Mouse (Mus musculus): ENCODE data around the gene Gm20809. TPM values are rescaled to one million over a fixed set of nuclear protein-coding genes. Genes with fewer than 3 reads are reported as not detected.

Gene Gm20809
- not detected in 2 replicates for polyA plus RNA-seq (2012; rRNA removed; ENCODE audit: low replicate concordance)

DNA sequence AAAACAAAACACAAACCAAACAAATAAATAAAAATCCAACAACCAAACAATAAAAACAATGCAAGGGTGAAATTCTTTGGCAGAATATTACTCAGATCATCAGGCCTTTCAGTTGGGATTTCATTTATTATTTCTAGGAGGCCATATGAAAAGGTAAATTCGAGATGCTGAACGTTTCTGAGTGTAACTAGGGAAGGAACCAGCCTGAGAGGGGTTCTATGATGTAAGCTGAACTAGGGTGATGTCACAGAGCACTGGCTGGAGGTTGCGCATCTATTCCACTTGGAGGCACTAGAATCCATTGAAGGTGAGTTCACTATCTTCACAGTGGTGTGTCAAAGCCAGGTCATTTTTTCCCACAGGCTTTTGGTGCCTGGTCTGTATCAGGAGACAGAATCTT is at the start of gene Gm20809:
Gm20809 (plus strand) TSS at position 301 of the 400 bp plus-strand sequence.

Data from duodenum, adult 2 months (tissue).